Mouse (Mus musculus) kidney, embryonic 14.5 days (tissue): ENCODE data around the gene Cog5. TPM values are rescaled to one million over a fixed set of nuclear protein-coding genes. Genes with fewer than 3 reads are reported as not detected.

Experiments
- ATAC-seq: fragments of 200-750 bp; cut with Nextera tagmentation; 2 replicates; pipeline ENCODE4 v1.8.0; 2017; ENCODE audit warnings: moderate number of reproducible peaks, mild to moderate bottlenecking, moderate TSS enrichment, moderate library complexity; ENCODE audit not compliant: low FRiP score, low TSS enrichment
- H3K27ac ChIP-seq: fragments of 300-500 bp; sonication (generic); 2 replicates; pipeline ENCODE4 v1.5.1; 2014; ENCODE audit warnings: low read depth, mild to moderate bottlenecking, low read length, moderate library complexity, mixed read lengths
- H3K27me3 ChIP-seq: fragments of 300-500 bp; sonication (generic); 2 replicates; pipeline ENCODE4 v1.6.1; 2014; ENCODE audit warnings: mild to moderate bottlenecking, low read length; ENCODE audit not compliant: control insufficient read depth, insufficient read depth
- H3K36me3 ChIP-seq: fragments of 300-500 bp; sonication (generic); 2 replicates; pipeline ENCODE4 v1.6.1; 2014; ENCODE audit warnings: low read length, mixed read lengths; ENCODE audit not compliant: control insufficient read depth, insufficient read depth
- H3K4me1 ChIP-seq: fragments of 300-500 bp; sonication (generic); 2 replicates; pipeline ENCODE4 v1.6.1; 2014; ENCODE audit warnings: low read length, mixed read lengths; ENCODE audit not compliant: control insufficient read depth, insufficient read depth
- H3K4me2 ChIP-seq: fragments of 300-500 bp; sonication (generic); replicated peaks from 2 replicates; pipeline ENCODE4 v1.6.1; 2014; ENCODE audit warnings: low read depth, mild to moderate bottlenecking, low read length
- H3K4me3 ChIP-seq: fragments of 300-500 bp; sonication (generic); 2 replicates; pipeline ENCODE4 v1.5.1; 2014; ENCODE audit warnings: mild to moderate bottlenecking, low read length
- H3K9ac ChIP-seq: fragments of 300-500 bp; sonication (generic); 2 replicates; pipeline ENCODE4 v1.6.1; 2014; ENCODE audit warnings: low read depth, mild to moderate bottlenecking, low read length, moderate library complexity
- H3K9me3 ChIP-seq: fragments of 300-500 bp; sonication (generic); 2 replicates; pipeline ENCODE4 v1.6.1; 2016; ENCODE audit warnings: low read length; ENCODE audit not compliant: control insufficient read depth
- WGBS: fragments of 180-500 bp; shearing (Covaris S2); extraction: QIAGEN DNeasy Blood & Tissue Kit; methylation state at CpG from one replicate; pipeline ENCODE4 v1.1.7; 2014; 5-methylcytosine and 5-hydroxymethylcytosine counted together
- polyA plus RNA-seq: library from polyadenylated mRNA; unstranded; fragments of >200 nt; fragmentation: Nextera tagmentation; extraction: Ambion mirVana; gene quantifications from 2 replicates; pipeline ENCODE4 v1.2.1, GENCODE M21; 2014

The Cog5 gene
- polyA plus RNA-seq, 1 experiment from 2014 or later: 37.4 TPM

- Histone ChIP-seq H3K27me3 (no peaks in the 10 kb centered on the region), H3K27ac (no peak overlapping the region), H3K4me1 (no peaks in the 10 kb centered on the region), H3K36me3 (peaks cover 86% of the 10 kb centered on the region), H3K4me2 (no peak overlapping the region), H3K9ac (no peak overlapping the region), H3K9me3 (no peaks in the 10 kb centered on the region), H3K4me3 (no peak overlapping the region)
- no peak for ATAC-seq
- 94% methylated on average over 4 of the region's 4 CpGs for WGBS
Measured at GRCm38 (mm10) chr12:31938391-31938997, 283.8 kb downstream of the Cog5 start.

- no peak overlapping the region for H3K4me2 ChIP-seq
- H3K36me3 ChIP-seq: peaks cover 88% of the 10 kb centered on the region
- H3K9me3 ChIP-seq: no peaks in the 10 kb centered on the region
- H3K4me3 ChIP-seq: no peak overlapping the region
- H3K9ac ChIP-seq: no peak overlapping the region
- no peak for ATAC-seq
- H3K27me3 ChIP-seq: no peaks in the 10 kb centered on the region
- H3K27ac ChIP-seq: no peak overlapping the region
- no peaks in the 10 kb centered on the region for H3K4me1 ChIP-seq
Measured at GRCm38 (mm10) chr12:31939026-31939425, 284.4 kb downstream of the Cog5 start.

- no peak for ATAC-seq
- no peak overlapping the region for H3K4me3 ChIP-seq
- H3K4me2 ChIP-seq: no peak overlapping the region
- no peak overlapping the region for H3K27ac ChIP-seq
- H3K9me3 ChIP-seq: no peaks in the 10 kb centered on the region
- WGBS: 93% methylated on average over 4 of the region's 4 CpGs
- H3K36me3 ChIP-seq: peaks cover 52% of the 10 kb centered on the region
- H3K9ac ChIP-seq: no peak overlapping the region
- 0 out of 2 replicates have a peak, but pooled peaks cover 3% of the 10 kb centered on the region for H3K4me1 ChIP-seq
- no peaks in the 10 kb centered on the region for H3K27me3 ChIP-seq
Measured at GRCm38 (mm10) chr12:31943020-31943654, 288.5 kb downstream of the Cog5 start.

- H3K4me1 ChIP-seq: 0 out of 2 replicates have a peak, but pooled peaks cover 6% of the 10 kb centered on the region
- H3K9me3 ChIP-seq: no peaks in the 10 kb centered on the region
- H3K27me3 ChIP-seq: no peaks in the 10 kb centered on the region
- no peak overlapping the region for H3K27ac ChIP-seq
- no peak overlapping the region for H3K4me2 ChIP-seq
- H3K9ac ChIP-seq: no peak overlapping the region
- no peak overlapping the region for H3K4me3 ChIP-seq
- no peak for ATAC-seq
- 82% methylated on average over 2 of the region's 2 CpGs for WGBS
- H3K36me3 ChIP-seq: peaks cover 39% of the 10 kb centered on the region
Measured at GRCm38 (mm10) chr12:31944405-31944804, 289.7 kb downstream of the Cog5 start.

- no peaks in the 10 kb centered on the region for H3K27me3 ChIP-seq
- H3K9me3 ChIP-seq: no peaks in the 10 kb centered on the region
- no peak for ATAC-seq
- no peak overlapping the region for H3K4me3 ChIP-seq
- H3K9ac ChIP-seq: no peak overlapping the region
- 0 out of 2 replicates have a peak, but pooled peaks cover 6% of the 10 kb centered on the region for H3K4me1 ChIP-seq
- 94% methylated on average over 5 of the region's 5 CpGs for WGBS
- H3K27ac ChIP-seq: no peak overlapping the region
- no peak overlapping the region for H3K4me2 ChIP-seq
- peaks cover 14% of the 10 kb centered on the region for H3K36me3 ChIP-seq
Measured at GRCm38 (mm10) chr12:31947476-31947875, 292.8 kb downstream of the Cog5 start.

- Histone ChIP-seq H3K9ac (peak overlapping the region; percentile 90), H3K9me3 (no peaks in the 10 kb centered on the region), H3K36me3 (peaks cover 5% of the 10 kb centered on the region), H3K27ac (peak overlapping the region; percentile 98), H3K4me1 (0 out of 2 replicates have a peak, but pooled peaks cover 6% of the 10 kb centered on the region), H3K4me2 (peak overlapping the region; percentile 47), H3K27me3 (no peaks in the 10 kb centered on the region), H3K4me3 (peak overlapping the region; percentile 80)
- ATAC-seq: no peak
- 24% methylated on average over 7 of the region's 7 CpGs for WGBS
Measured at GRCm38 (mm10) chr12:31948101-31949000, 293.7 kb downstream of the Cog5 start.

GRCm38 (mm10) chr12:31949193-31949741 lies 294.6 kb downstream of the Cog5 start:
- Histone ChIP-seq H3K4me1 (0 out of 2 replicates have a peak, but pooled peaks cover 6% of the 10 kb centered on the region), H3K4me3 (peak overlapping the region; percentile 80), H3K9me3 (no peaks in the 10 kb centered on the region), H3K36me3 (no peaks in the 10 kb centered on the region), H3K27ac (peak overlapping the region; percentile 98), H3K9ac (peak overlapping the region; percentile 90), H3K27me3 (no peaks in the 10 kb centered on the region), H3K4me2 (peak overlapping the region; percentile 47)
- peak; percentile 84 for ATAC-seq
- under 1% methylated on average over 37 of the region's 58 CpGs for WGBS

- no peaks in the 10 kb centered on the region for H3K27me3 ChIP-seq
- peak within 1 kb of the TSS; percentile 49 for H3K4me2 ChIP-seq
- WGBS: 1% methylated on average over 64 of the region's 71 CpGs
- H3K36me3 ChIP-seq: no peaks in the 10 kb centered on the region
- peak; percentile 97 for ATAC-seq
- peak within 1 kb of the TSS; percentile 90 for H3K9ac ChIP-seq
- peak within 1 kb of the TSS; percentile 98 for H3K27ac ChIP-seq
- no peaks in the 10 kb centered on the region for H3K9me3 ChIP-seq
- H3K4me1 ChIP-seq: 0 out of 2 replicates have a peak, but pooled peaks cover 6% of the 10 kb centered on the region
- H3K4me3 ChIP-seq: peak within 1 kb of the TSS; percentile 80
Measured at GRCm38 (mm10) chr12:31949759-31950658, 295.3 kb downstream of the Cog5 start, which contains the start of gene Hbp1. TSS of gene Hbp1 (minus strand) at chr12:31950535.
